Mouse (Mus musculus): Measurements from ENCODE around the gene Zfp426. TPM values are rescaled to one million over a fixed set of nuclear protein-coding genes. Genes with fewer than 3 reads are reported as not detected.

Gene Zfp426
- total RNA-seq, 4 experiments from 2014 or later, result 24.8 to 29.0 (median 24.8) TPM

- DNase-seq (ENCODE audit: low spot score in 2 of 2), result peak; percentile 65 to 72
These were observed 32.9 kb downstream of the Zfp426 start, which contains the start of gene Zfp26 for GRCm38 (mm10) chr9:20459377-20460317. Gene Zfp26, minus strand, starts transcription at chr9:20460162.

- no peak for DNase-seq (ENCODE audit: low spot score in 2 of 2)
These were observed 38.9 kb downstream of the Zfp426 start for GRCm38 (mm10) chr9:20453647-20454046.

- no peak for DNase-seq (ENCODE audit: low spot score in 2 of 2)
These were observed 41.1 kb downstream of the Zfp426 start for GRCm38 (mm10) chr9:20451493-20451892.

- DNase-seq (ENCODE audit: low spot score in 2 of 2), result no peak
These were observed 49.3 kb downstream of the Zfp426 start for GRCm38 (mm10) chr9:20443183-20443783.

- DNase-seq (ENCODE audit: low spot score in 2 of 2), result no peak
These were observed 62.5 kb downstream of the Zfp426 start for GRCm38 (mm10) chr9:20430004-20430403.

Other genes with a start within 250 kb of the Zfp426 start
- not detected for gene Olfr39, start 210.4 kb downstream of the Zfp426 start, total RNA-seq (2022)
- not detected for gene Olfr873, start 194.2 kb downstream of the Zfp426 start, total RNA-seq (2022)
- not detected for gene Olfr18, start 156.7 kb downstream of the Zfp426 start, total RNA-seq (2022)
- 10 to 100 TPM; 10.6 to 13.9 (median 10.8) TPM for gene Zfp560, start 107.6 kb downstream of the Zfp426 start, total RNA-seq (2022)
- gene Zfp26, start 32.6 kb downstream of the Zfp426 start, total RNA-seq (2022), result 10 to 100 TPM; 25.2 to 30.1 (median 26.4) TPM
- gene Zfp266, start 28.7 kb upstream of the Zfp426 start, total RNA-seq (2022), result 10 to 100 TPM; 38.8 to 52.8 (median 43.8) TPM
- gene Zfp846, start 88.5 kb upstream of the Zfp426 start, total RNA-seq (2022), result 10 to 100 TPM; 16.4 to 21.1 (median 18.7) TPM
- 100 to 1,000 TPM; 263 to 330 (median 301) TPM for gene Ubl5, start 150.1 kb upstream of the Zfp426 start, total RNA-seq (2022)
- gene Fbxl12, start 152.0 kb upstream of the Zfp426 start, total RNA-seq (2022), result 10 to 100 TPM; 20.1 to 29.5 (median 26.9) TPM
- 10 to 100 TPM; 32.7 to 37.5 (median 35.2) TPM for gene Pin1, start 159.3 kb upstream of the Zfp426 start, total RNA-seq (2022)